Mouse (Mus musculus) limb, embryonic 11.5 days (tissue): ENCODE measurements around the gene Prpf8. TPM values are rescaled to one million over a fixed set of nuclear protein-coding genes. Genes with fewer than 3 reads are reported as not detected.

Experiments
- ATAC-seq: fragments of 200-750 bp; cut with Nextera tagmentation; 2 replicates; pipeline ENCODE4 v1.8.0; 2017; ENCODE audit warnings: low read depth; ENCODE audit not compliant: insufficient number of reproducible peaks, low FRiP score, low TSS enrichment
- DNase-seq: peaks from one replicate; pipeline ENCODE4 v3.0.0-alpha.2; 2015; ENCODE audit warnings: low spot score
- H3K27ac ChIP-seq: fragments of 300-500 bp; sonication (generic); replicated peaks from 2 replicates; pipeline ENCODE4 v1.5.1; 2014; ENCODE audit warnings: low read depth, mild to moderate bottlenecking, low read length
- H3K27me3 ChIP-seq: fragments of 300-500 bp; sonication (generic); 2 replicates; pipeline ENCODE4 v1.6.1; 2014; ENCODE audit warnings: mild to moderate bottlenecking, low read length, mixed read lengths; ENCODE audit not compliant: control insufficient read depth, insufficient read depth
- H3K36me3 ChIP-seq: fragments of 300-500 bp; sonication (generic); 2 replicates; pipeline ENCODE4 v1.6.1; 2014; ENCODE audit warnings: mild to moderate bottlenecking, low read length, moderate library complexity, mixed read lengths; ENCODE audit not compliant: control insufficient read depth, insufficient read depth
- H3K4me1 ChIP-seq: fragments of 300-500 bp; sonication (generic); 2 replicates; pipeline ENCODE4 v1.6.1; 2014; ENCODE audit warnings: low read length, mixed read lengths; ENCODE audit not compliant: control insufficient read depth, insufficient read depth
- H3K4me2 ChIP-seq: fragments of 300-500 bp; sonication (generic); 2 replicates; pipeline ENCODE4 v1.6.1; 2014; ENCODE audit warnings: low read depth, mild to moderate bottlenecking, moderate library complexity; ENCODE audit not compliant: severe bottlenecking
- H3K4me3 ChIP-seq: fragments of 300-500 bp; sonication (generic); 2 replicates; pipeline ENCODE4 v1.5.1; 2014; ENCODE audit warnings: low read depth, low read length
- H3K9ac ChIP-seq: fragments of 300-500 bp; sonication (generic); 2 replicates; pipeline ENCODE4 v1.6.1; 2014; ENCODE audit warnings: mild to moderate bottlenecking, low read length
- H3K9me3 ChIP-seq: fragments of 300-500 bp; sonication (generic); 2 replicates; pipeline ENCODE4 v1.6.1; 2016; ENCODE audit warnings: low read length; ENCODE audit not compliant: control insufficient read depth
- WGBS: fragments of 180-500 bp; shearing (Covaris S2); extraction: QIAGEN DNeasy Blood & Tissue Kit; methylation state at CpG from one replicate; pipeline ENCODE4 v1.1.7; 2014; 5-methylcytosine and 5-hydroxymethylcytosine counted together
- polyA plus RNA-seq: library from polyadenylated mRNA; unstranded; fragments of >200 nt; fragmentation: Nextera tagmentation; extraction: Ambion mirVana; gene quantifications from 2 replicates; pipeline ENCODE4 v1.2.1, GENCODE M21; 2014

The Prpf8 gene
- polyA plus RNA-seq, 1 experiment from 2014 or later = 111 TPM

DNA sequence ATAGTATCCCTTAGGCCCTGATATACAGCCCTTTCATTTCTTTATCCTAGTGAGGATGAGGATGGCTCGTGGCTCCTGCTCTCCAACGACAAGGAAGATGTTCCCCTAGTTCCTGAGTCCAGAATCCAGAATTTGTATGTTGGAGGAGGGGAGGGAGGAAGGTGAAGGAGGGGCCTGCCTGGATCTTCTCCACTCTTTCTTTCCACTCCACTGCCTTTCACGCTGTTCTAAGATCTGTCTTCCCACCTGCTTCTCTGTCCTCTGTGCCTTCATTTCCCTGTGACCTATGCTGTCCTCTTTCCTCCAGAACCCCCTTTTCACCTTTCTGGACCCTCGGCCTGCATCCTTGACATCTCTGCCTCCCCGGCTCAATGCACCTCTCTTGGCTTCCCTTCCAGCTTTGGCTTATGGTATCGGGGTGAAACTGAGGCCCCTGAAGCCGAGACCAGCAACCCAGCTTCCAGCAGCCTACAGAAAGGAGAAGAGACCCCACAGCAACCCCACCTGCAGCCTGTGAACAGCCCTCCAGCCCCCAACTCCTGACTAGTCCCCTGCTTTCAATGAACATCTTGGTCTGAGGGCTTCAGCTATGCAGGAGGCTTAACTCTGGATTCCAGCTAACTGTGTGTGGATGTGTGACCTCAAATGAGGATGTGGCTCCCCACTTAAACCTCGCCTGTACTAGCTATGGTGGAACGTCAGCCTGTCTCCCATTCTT, 25.8 kb downstream of the Prpf8 start:
- Histone ChIP-seq H3K27me3 (no peaks in the 10 kb centered on the region), H3K27ac (no peak overlapping the region), H3K36me3 (peaks cover 14% of the 10 kb centered on the region), H3K4me1 (peaks cover 14% of the 10 kb centered on the region), H3K9ac (no peak overlapping the region), H3K9me3 (no peaks in the 10 kb centered on the region), H3K4me2 (no peak overlapping the region), H3K4me3 (no peak overlapping the region)
- 85% methylated on average over 9 of the region's 9 CpGs for WGBS
- no peak for DNase-seq
- ATAC-seq = no peak

DNA sequence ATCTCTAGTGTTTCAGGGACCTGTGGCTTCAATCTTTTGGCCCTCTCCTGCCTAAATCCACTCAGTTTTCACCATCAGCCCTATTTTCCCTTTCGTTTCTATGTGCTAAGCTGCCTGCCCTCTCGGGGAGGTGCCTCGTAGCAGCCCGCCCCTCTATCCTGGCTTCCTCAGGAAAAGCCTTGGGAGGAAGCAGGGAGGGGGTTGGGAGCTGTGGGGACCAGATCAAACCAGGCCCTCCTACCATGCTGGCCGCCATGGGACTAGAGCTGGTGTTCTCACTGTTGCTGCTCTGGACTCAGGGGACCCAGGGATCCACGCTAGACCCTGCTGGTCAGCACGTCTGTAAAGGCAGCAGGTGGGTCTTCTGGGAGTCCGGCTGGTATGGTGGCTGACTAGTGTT, 26.7 kb downstream of the Prpf8 start, which contains the start of gene Scarf1:
Scarf1 (plus strand) TSS at position 205 of the 400 bp plus-strand sequence.
- WGBS = 54% methylated on average over 8 of the region's 8 CpGs
- Histone ChIP-seq H3K36me3 (peaks cover 10% of the 10 kb centered on the region), H3K27ac (no peak within 1 kb of the TSS), H3K9ac (peak within 1 kb of the TSS; percentile 17; the same call in 1 of the 2 replicates), H3K4me3 (no peak within 1 kb of the TSS), H3K9me3 (no peaks in the 10 kb centered on the region), H3K4me2 (peak within 1 kb of the TSS; percentile 17; the same call in 1 of the 2 replicates), H3K27me3 (no peaks in the 10 kb centered on the region), H3K4me1 (peaks cover 14% of the 10 kb centered on the region)
- no peak for DNase-seq
- ATAC-seq = no peak

DNA sequence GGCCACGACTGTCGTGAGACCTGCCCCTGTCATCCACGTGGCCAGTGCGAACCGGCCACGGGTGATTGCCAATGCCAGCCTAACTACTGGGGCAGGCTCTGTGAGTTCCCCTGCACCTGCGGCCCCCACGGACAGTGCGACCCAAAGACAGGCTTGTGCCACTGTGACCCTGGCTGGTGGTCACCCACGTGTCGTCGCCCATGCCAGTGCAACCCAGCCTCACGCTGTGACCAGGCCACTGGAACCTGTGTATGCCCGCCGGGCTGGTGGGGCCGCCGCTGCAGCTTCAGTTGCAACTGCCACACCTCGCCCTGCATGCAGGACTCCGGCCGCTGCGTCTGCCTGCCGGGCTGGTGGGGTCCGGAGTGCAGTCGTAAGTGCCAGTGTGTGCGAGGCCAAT, 28.6 kb downstream of the Prpf8 start:
- DNase-seq (no peak), ATAC-seq (no peak)
- Histone ChIP-seq H3K4me3 (no peak overlapping the region), H3K4me1 (peaks cover under 1% of the 10 kb centered on the region; the same call in 1 of the 2 replicates), H3K27ac (no peak overlapping the region), H3K4me2 (no peak overlapping the region), H3K27me3 (no peaks in the 10 kb centered on the region), H3K9ac (no peak overlapping the region), H3K36me3 (no peaks in the 10 kb centered on the region), H3K9me3 (no peaks in the 10 kb centered on the region)
- WGBS = 90% methylated on average over 25 of the region's 25 CpGs

DNA sequence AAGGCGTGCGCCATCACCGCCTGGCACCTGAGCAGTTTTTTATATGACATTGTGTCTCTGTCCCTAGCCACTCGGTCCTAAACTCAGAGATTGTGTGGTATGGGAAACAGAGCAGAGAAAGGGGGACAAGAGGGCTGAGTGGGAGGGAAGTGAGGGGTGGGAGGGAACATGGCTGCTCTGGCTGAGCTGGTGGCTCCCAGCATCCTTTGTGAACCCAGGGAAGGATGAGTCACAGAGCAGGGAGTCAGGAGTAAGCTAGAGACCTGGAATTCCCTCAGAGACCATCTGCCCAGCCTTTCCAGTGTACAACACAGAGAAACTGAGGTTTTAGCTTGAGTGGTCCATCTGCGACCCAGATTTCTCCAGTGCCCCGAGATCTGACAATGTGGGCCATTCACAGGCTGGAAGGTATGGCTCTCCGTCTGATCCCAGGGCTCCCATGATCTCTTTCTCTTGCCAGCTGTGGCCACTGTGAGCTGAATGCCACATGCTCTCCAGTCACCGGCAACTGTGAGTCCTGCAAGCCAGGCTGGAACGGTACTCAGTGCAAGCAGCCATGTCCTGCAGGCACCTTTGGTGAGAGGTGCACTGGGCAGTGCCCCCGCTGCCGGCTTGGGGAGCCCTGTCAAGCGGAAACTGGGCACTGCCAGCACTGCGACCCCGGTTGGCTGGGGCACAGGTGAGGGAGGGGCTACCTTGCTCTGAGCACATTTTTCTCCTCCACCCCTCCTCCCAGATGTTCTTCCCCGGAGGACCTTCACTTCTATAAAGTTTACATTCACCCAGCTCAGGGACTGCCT, 33.4 kb downstream of the Prpf8 start:
- no peaks in the 10 kb centered on the region for H3K36me3 ChIP-seq
- H3K27me3 ChIP-seq = no peaks in the 10 kb centered on the region
- no peak overlapping the region for H3K27ac ChIP-seq
- DNase-seq (no peak), ATAC-seq (no peak)
- no peak overlapping the region for H3K4me2 ChIP-seq
- H3K9ac ChIP-seq = peak overlapping the region; percentile 18; the same call in 1 of the 2 replicates
- whole genome bisulfite sequencing = 79% methylated on average over 15 of the region's 15 CpGs
- H3K4me1 ChIP-seq = no peaks in the 10 kb centered on the region
- H3K4me3 ChIP-seq = no peak overlapping the region
- no peaks in the 10 kb centered on the region for H3K9me3 ChIP-seq

DNA sequence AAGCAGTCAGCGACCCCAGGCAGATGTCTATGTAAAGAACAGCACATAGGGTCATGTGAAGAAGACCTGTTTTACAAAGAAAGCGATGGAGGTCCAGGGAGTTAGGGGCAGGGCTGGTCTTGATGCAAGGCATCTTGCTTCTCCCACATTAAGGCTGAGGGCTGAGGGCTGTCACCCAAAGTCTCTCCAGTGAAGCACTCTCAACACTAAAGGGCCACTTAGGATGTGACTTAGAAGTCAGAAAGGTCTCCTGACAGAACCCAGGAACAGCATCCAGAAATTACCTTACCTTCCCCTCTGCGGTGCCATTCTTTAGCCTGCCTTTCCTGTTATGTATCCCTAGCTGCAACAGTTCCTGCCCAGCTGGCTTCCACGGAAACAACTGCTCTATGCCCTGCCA, 35.0 kb downstream of the Prpf8 start:
- H3K4me2 ChIP-seq = no peak overlapping the region
- H3K27me3 ChIP-seq = no peaks in the 10 kb centered on the region
- no peak overlapping the region for H3K9ac ChIP-seq
- no peaks in the 10 kb centered on the region for H3K9me3 ChIP-seq
- H3K27ac ChIP-seq = no peak overlapping the region
- 90% methylated on average over 4 of the region's 4 CpGs for WGBS
- no peak for ATAC-seq
- no peaks in the 10 kb centered on the region for H3K36me3 ChIP-seq
- no peaks in the 10 kb centered on the region for H3K4me1 ChIP-seq
- no peak overlapping the region for H3K4me3 ChIP-seq
- no peak for DNase-seq

DNA sequence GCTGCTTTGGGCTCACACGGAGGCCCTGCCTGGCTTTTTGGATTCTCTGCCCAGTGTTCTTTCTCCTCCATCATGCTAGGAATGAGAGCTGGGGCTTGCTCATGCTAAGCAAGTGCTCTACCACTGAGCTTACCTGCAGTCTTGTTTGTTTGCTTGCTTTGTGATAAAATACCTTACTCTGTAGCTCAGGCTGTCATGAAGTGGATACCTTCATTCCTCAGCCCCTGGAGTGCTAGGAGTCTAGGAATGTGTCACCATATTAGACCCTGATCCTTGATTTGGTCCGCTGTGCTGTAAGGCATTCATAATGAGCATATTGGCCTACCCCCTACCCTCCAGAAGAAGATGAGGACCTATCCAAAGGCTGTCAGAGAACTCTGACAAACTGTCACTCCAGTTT, 36.2 kb downstream of the Prpf8 start:
- Histone ChIP-seq H3K4me1 (no peaks in the 10 kb centered on the region), H3K9ac (no peak overlapping the region), H3K36me3 (no peaks in the 10 kb centered on the region), H3K4me2 (no peak overlapping the region), H3K27me3 (no peaks in the 10 kb centered on the region), H3K27ac (no peak overlapping the region), H3K9me3 (no peaks in the 10 kb centered on the region), H3K4me3 (no peak overlapping the region)
- WGBS = 86% methylated on average over 2 of the region's 2 CpGs
- no peak for ATAC-seq
- DNase-seq = no peak

DNA sequence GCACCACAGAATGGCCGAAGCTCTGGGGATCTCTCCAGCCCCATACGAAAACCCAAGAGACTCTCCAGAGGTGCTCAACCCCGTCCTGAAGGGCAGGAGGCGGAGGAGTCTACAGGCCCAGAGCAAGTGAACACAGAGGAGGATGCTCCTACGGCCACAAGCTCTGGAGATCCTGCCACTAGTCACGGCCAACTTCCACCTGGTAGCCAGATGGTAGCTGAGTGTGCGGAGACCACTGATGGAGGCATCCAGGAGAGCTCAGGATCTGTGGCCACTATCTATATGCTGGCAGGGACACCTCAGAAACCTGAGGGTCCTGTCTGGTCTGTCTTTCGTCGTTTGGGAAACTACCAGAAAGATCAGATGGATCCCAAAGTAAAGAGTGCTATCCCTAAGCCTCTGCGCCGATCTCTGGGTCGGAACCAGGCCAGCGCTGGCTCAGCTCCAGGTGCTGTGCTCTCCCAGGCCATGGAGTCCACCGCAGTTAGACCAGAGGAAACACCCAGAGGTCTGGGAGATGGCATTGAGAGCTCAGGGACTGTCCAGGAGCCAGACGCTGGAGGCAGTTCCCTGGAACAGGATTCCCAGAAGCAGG, 39.0 kb downstream of the Prpf8 start:
- no peak for ATAC-seq
- no peaks in the 10 kb centered on the region for H3K9me3 ChIP-seq
- H3K27me3 ChIP-seq = no peaks in the 10 kb centered on the region
- 0 out of 2 replicates have a peak overlapping the region, but pooled peaks have one; percentile 13 for H3K9ac ChIP-seq
- no peak overlapping the region for H3K4me3 ChIP-seq
- H3K4me1 ChIP-seq = no peaks in the 10 kb centered on the region
- WGBS = 85% methylated on average over 15 of the region's 15 CpGs
- no peak overlapping the region for H3K27ac ChIP-seq
- no peaks in the 10 kb centered on the region for H3K36me3 ChIP-seq
- H3K4me2 ChIP-seq = no peak overlapping the region
- no peak for DNase-seq

DNA sequence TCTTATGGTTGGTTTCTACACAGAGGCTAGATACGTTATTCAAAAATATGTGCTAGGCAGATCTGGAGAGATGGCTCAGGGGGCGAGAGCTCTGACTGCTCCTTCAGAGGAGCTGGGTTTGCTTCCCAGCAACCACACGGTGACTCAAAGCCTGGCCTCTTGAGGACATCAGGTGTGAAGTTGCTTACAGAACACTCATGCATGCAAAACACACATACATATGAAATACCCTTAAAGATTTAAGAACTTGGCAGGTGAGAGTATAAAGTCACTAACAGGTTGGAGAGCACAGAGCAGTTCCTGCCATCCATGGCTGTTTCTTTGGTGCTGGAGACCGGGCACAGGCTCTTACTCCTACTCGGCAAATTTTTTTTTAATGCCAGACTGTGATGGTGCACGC, 40.3 kb downstream of the Prpf8 start:
- no peak overlapping the region for H3K9ac ChIP-seq
- WGBS = 90% methylated on average over 6 of the region's 6 CpGs
- peaks cover under 1% of the 10 kb centered on the region; the same call in 1 of the 2 replicates for H3K4me1 ChIP-seq
- no peaks in the 10 kb centered on the region for H3K27me3 ChIP-seq
- no peak for DNase-seq
- no peaks in the 10 kb centered on the region for H3K9me3 ChIP-seq
- H3K4me3 ChIP-seq = no peak overlapping the region
- no peak overlapping the region for H3K27ac ChIP-seq
- H3K36me3 ChIP-seq = no peaks in the 10 kb centered on the region
- no peak overlapping the region for H3K4me2 ChIP-seq
- no peak for ATAC-seq
